Mouse (Mus musculus) ovary, adult 18-20 months (tissue): ENCODE data around the gene Ofd1.

Experiments
- DNase-seq: peaks from one replicate; pipeline ENCODE4 v3.0.0; 2022; ENCODE audit warnings: low spot score, mixed read lengths

The Ofd1 gene

GRCm38 (mm10) chrX:166440616-166441063 is at the start of gene Ofd1:
Ofd1 (minus strand) TSS chrX:166440704.
- DNase-seq, result peak; percentile 84

GRCm38 (mm10) chrX:166479365-166479983 is 39.0 kb upstream of the Ofd1 start, which contains the start of gene Rab9:
Rab9 (minus strand) TSS chrX:166479867.
- DNase-seq, result peak; percentile 87

GRCm38 (mm10) chrX:166478631-166479364 is 38.3 kb upstream of the Ofd1 start:
- no peak for DNase-seq

- no peak for DNase-seq
Observed at GRCm38 (mm10) chrX:166477393-166477792, 36.9 kb upstream of the Ofd1 start.

GRCm38 (mm10) chrX:166472612-166473011 is 32.1 kb upstream of the Ofd1 start:
- DNase-seq, result no peak

GRCm38 (mm10) chrX:166468321-166468720 is 27.8 kb upstream of the Ofd1 start:
- DNase-seq, result no peak

GRCm38 (mm10) chrX:166455525-166455924 is 15.0 kb upstream of the Ofd1 start:
- no peak for DNase-seq

- DNase-seq, result no peak
Observed at GRCm38 (mm10) chrX:166454331-166454730, 13.8 kb upstream of the Ofd1 start.

- no peak for DNase-seq
Observed at GRCm38 (mm10) chrX:166453532-166453931, 13.0 kb upstream of the Ofd1 start.

GRCm38 (mm10) chrX:166444552-166444951 is 4.0 kb upstream of the Ofd1 start:
- DNase-seq, result no peak

GRCm38 (mm10) chrX:166440036-166440615 is 378 bp downstream of the Ofd1 start, which contains the start of gene Trappc2:
Trappc2 (plus strand) TSS chrX:166440574.
- no peak for DNase-seq

- no peak for DNase-seq
Observed at GRCm38 (mm10) chrX:166434812-166435211, 5.7 kb downstream of the Ofd1 start.

GRCm38 (mm10) chrX:166416196-166416595 is 24.3 kb downstream of the Ofd1 start:
- no peak for DNase-seq

- DNase-seq, result no peak
Observed at GRCm38 (mm10) chrX:166407865-166408264, 32.6 kb downstream of the Ofd1 start.

GRCm38 (mm10) chrX:166393753-166394152 is 46.8 kb downstream of the Ofd1 start:
- DNase-seq, result no peak

GRCm38 (mm10) chrX:166386656-166387055 is 53.8 kb downstream of the Ofd1 start:
- no peak for DNase-seq

- peak; percentile 49 for DNase-seq
Observed at GRCm38 (mm10) chrX:166384935-166385334, 55.6 kb downstream of the Ofd1 start.

- no peak for DNase-seq
Observed at GRCm38 (mm10) chrX:166383606-166384005, 56.9 kb downstream of the Ofd1 start.

GRCm38 (mm10) chrX:166378652-166379051 is 61.9 kb downstream of the Ofd1 start:
- DNase-seq, result no peak

GRCm38 (mm10) chrX:166376681-166377328 is 63.7 kb downstream of the Ofd1 start:
- no peak for DNase-seq

- DNase-seq, result no peak
Observed at GRCm38 (mm10) chrX:166365458-166366213, 74.9 kb downstream of the Ofd1 start.

GRCm38 (mm10) chrX:166360455-166360854 is 80.0 kb downstream of the Ofd1 start:
- DNase-seq, result no peak
